Mouse (Mus musculus) retina, adult 2 months (tissue): ENCODE measurements around the gene Zfp84.
A peak's percentile ranks its signal among the peaks of the same experiment; 100 is the strongest.
"Not testable (repeated sequence)": the region's sequence is repeated elsewhere in the genome, so short reads cannot be mapped to it uniquely, and the experiment has no call there.

Experiments used
- DNase-seq: peaks from one replicate; pipeline ENCODE4 v3.0.0-alpha.2; 2012; ENCODE audit warnings: low read depth, low spot score

The Zfp84 gene

GRCm38 (mm10) chr7:29768090-29768900 lies at the start of gene Zfp84:
Zfp84 (plus strand) TSS chr7:29768552.
- peak; percentile 92 for DNase-seq

GRCm38 (mm10) chr7:29725461-29726142 lies 42.8 kb upstream of the Zfp84 start:
- DNase-seq: not testable (repeated sequence)

GRCm38 (mm10) chr7:29726860-29727259 lies 41.5 kb upstream of the Zfp84 start, which contains the start of gene Catsperg2:
Catsperg2 (minus strand) TSS chr7:29727032.
- DNase-seq: not testable (repeated sequence)

GRCm38 (mm10) chr7:29728055-29728454 lies 40.3 kb upstream of the Zfp84 start:
- no peak for DNase-seq

GRCm38 (mm10) chr7:29742258-29742657 lies 26.1 kb upstream of the Zfp84 start:
- DNase-seq: no peak

GRCm38 (mm10) chr7:29760476-29760875 lies 7.9 kb upstream of the Zfp84 start:
- no peak for DNase-seq

- DNase-seq: no peak
Observed at GRCm38 (mm10) chr7:29764702-29765101, 3.6 kb upstream of the Zfp84 start.

GRCm38 (mm10) chr7:29767058-29767686 lies 1.2 kb upstream of the Zfp84 start:
- DNase-seq: peak; percentile 78

GRCm38 (mm10) chr7:29768980-29769379 lies 628 bp downstream of the Zfp84 start:
- DNase-seq: no peak

- no peak for DNase-seq
Observed at GRCm38 (mm10) chr7:29773503-29773902, 5.2 kb downstream of the Zfp84 start.

- DNase-seq: no peak
Observed at GRCm38 (mm10) chr7:29774371-29774770, 6.0 kb downstream of the Zfp84 start.

GRCm38 (mm10) chr7:29776568-29776967 lies 8.2 kb downstream of the Zfp84 start:
- no peak for DNase-seq

GRCm38 (mm10) chr7:29777372-29777771 lies 9.0 kb downstream of the Zfp84 start:
- DNase-seq: no peak

GRCm38 (mm10) chr7:29783871-29784551 lies 15.7 kb downstream of the Zfp84 start, which contains the start of gene Zfp30:
Zfp30 (plus strand) TSS chr7:29783998.
- DNase-seq: peak; percentile 74

GRCm38 (mm10) chr7:29785023-29785422 lies 16.7 kb downstream of the Zfp84 start:
- DNase-seq: no peak

- DNase-seq: no peak
Observed at GRCm38 (mm10) chr7:29785888-29786287, 17.5 kb downstream of the Zfp84 start.

- DNase-seq: no peak
Observed at GRCm38 (mm10) chr7:29792906-29793305, 24.6 kb downstream of the Zfp84 start.

GRCm38 (mm10) chr7:29807046-29807445 lies 38.7 kb downstream of the Zfp84 start:
- no peak for DNase-seq

- DNase-seq: no peak
Observed at GRCm38 (mm10) chr7:29812244-29812643, 43.9 kb downstream of the Zfp84 start.

- no peak for DNase-seq
Observed at GRCm38 (mm10) chr7:29814381-29814780, 46.0 kb downstream of the Zfp84 start.

GRCm38 (mm10) chr7:29815061-29815784 lies 46.9 kb downstream of the Zfp84 start:
- DNase-seq: no peak
